Mouse (Mus musculus): ENCODE measurements at regions not wholly inside any gene's neighbourhood (a gene's known extent, or its start where the extent isn't known, plus 50 kb on each side); places are given as distances from the start of the nearest gene placed in this dataset.

DNA sequence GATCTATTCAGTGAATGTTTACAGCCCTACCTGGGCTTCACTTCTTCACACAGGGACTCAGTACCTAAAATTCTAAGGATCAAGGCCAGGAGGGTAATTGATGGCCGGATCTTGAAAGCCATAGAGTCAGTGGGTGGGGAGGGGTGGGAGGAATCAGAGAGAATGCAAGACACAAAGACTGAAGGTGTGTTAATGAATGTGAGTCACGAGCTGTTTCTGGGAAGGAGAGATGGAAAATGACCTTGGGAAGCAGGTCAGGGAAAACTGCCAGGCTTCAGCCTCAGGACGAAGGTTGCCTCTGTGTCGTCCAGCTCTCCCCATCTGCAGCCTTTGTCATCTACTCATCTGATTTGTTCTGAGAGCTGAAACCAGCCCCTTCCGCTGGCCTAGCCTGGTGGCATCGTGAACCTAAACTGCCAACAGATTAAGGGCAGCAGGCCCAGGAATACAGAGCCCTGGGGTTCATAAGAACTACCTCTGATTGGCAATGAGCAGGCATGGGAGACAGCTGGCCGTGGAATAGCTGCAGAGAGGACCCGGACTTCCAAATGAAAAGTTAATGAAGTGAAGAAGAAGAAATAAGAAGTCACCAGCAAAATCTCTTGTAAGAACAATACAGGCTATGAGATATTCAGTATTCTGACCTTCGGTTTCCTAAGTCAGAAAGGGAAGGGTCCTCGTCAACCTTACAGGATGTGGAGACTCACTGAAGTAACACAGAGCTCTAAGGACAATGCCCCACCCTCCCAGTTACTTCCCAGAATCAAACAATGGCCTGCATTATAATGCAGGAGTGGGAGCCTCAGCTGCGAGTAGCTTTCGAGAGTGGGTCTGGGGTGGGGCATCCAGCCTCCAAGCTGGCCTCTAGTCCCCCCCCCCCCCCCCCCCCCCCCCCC is 100.8 kb upstream of the Slc44a1 start:
- TF ChIP-seq CTCF (IDR thresholded peaks at IDR 0.05; ENCODE audit: borderline replicate concordance, extremely low read depth, insufficient read depth, insufficient read length) (no peak), POLR2A (IDR thresholded peaks at IDR 0.05; ENCODE audit: borderline replicate concordance, extremely low read depth, insufficient read depth, insufficient read length, poor library complexity, severe bottlenecking) (no peak)

All from brain, embryonic 14.5 days (tissue).